Mouse (Mus musculus) G1E-ER4 (cell line): ENCODE measurements around the gene Lrrc71. TPM values are rescaled to one million over a fixed set of nuclear protein-coding genes. Genes with fewer than 3 reads are reported as not detected.

Experiments used
- GATA1 ChIP-seq: IDR thresholded peaks from one replicate; pipeline ENCODE4 v1.8.0; 2012; ENCODE audit warnings: low read length, inconsistent platforms
- polyA plus RNA-seq: library from polyadenylated mRNA; stranded (reverse); fragments of >175 nt; gene quantifications from 2 replicates; pipeline ENCODE4 v1.2.3, GENCODE M21; 2012

Lrrc71 gene
- polyA plus RNA-seq, 1 experiment = 0.01 TPM

DNA sequence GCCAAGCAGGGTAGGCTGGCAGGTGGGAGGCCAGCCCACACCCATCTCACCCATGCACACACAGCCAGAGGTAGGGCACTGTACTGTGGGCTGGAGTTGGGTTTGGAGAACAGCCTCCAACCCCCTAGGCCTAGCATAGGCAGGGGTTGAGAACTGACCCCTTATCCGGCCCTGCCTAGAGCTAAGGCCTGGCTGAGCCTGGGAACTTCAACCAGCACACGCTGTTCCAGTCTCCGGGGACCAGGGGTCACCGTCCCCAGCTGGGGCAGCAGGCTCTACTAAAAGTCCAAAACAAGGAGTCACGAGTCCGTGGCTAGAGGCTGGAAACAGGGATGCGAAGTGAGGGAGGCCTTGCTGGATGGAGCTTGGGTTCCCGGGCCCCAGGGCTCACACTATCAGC lies 19.3 kb upstream of the Lrrc71 start:
- no peak for TF ChIP-seq GATA1

DNA sequence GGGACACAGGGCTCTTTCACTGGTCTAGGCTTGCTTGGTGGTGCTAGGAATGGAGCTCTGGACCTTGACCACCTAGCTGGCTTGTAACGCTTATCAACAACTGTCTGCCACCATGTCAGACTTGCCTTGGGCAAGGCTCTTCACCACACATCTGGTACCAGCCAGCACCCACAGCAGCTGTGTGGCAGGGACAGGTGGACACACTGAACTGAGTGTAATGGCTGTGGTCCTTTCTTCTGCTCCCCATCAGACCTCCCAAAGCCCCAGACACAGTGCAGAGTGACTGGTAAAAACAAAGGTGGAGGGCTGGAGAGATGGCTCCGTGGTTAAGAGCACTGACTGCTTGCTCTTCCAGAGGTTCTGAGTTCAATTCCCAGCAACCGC lies 17.9 kb upstream of the Lrrc71 start:
- no peak for TF ChIP-seq GATA1

DNA sequence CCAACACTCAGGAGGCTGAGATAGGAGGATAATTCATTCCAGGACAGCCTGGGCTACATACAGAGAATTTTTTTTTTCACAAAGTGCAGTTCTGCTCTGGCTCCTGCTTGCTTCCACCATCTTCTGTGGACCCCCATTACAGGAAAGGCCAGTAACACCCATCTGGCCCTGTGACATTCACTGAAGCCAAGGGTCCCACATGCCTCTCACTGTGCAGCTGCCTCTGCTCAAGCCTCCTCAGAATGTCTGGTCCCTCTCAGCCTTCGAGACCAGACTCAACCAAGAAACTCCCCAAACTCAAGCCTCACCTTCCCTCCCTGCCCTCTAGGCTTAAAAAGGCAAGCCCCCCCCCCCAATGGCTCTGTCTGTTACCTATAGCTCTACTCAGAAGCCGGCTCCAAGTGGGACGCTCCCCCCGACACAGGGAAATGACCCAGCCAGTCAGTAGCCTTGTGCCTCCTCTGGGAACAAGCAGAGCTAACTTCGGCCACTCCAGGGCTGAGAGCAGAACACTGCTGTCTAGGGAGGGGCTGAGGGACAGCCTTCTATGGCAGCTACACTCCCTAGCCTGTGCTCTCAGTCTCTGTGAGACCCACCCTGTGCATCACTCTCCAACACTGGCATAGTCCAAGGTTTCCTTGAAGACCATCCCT lies 17.3 kb upstream of the Lrrc71 start:
- no peak for TF ChIP-seq GATA1

DNA sequence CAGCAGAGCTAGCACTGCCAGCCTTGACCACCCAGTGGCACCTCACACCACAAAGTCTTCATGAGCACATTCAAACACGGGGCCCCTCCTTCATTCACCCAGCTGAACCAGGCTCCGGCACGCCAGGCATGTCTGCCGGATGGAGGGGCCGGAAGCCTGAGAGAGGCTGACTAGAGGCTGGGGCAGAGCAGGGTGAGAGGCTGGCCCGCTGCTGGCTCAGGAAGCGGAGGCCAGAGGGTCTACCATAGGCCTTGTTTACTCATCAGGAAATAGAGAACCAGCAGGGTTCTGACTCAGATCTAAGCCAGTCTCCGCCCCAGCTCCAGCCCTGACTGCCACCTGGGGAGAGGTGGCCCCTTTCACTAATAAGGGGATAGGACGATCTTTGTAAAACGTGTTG lies 16.7 kb upstream of the Lrrc71 start:
- no peak for TF ChIP-seq GATA1

DNA sequence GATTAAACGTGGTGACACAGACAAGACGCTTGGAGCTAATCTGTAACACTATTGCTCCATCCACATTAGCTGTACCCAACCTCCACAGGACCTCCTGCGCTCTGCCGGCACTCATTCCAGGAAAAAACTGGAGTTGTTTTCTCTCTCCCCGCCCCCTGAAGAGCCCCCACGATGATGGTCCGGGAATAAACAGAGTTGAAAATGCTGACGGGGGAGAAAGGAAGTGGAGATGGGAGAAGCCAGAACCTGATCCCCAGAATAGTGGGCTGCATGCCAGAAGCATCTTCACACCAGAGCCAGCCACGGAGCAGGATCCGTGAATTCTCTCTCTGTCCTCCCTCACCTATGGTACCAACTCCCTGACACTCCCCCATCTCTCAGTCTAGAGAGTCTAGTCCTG lies 16.1 kb upstream of the Lrrc71 start:
- TF ChIP-seq GATA1 = no peak

DNA sequence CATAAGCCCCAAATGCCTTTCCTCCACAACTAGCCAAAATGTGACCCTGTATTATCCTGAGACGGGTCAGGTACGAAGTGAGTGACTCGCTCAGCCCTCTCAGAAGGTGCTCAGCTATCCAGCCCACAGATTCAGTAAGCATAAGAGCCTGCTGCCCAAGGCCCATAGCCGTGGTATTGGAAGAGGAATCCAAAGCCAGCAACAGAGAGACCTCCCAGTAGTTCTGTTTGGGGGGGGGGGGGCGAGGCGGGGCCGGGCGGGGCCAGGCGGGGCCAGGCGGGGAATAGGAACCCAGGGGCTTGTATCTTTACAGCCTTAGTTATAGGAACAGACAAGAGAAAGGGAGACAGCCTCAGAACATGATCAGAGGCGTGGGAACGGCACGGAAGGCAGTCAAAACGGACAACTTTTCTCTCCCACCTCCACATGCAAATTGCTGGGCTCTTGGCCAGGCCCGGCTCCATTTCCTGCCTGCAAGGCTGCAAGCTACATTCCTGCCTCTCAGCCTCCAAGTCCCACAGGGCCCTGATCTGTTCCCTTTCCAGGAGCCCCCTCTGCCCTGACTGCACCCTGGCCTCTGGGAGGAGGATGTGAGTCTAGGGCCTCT lies 15.4 kb upstream of the Lrrc71 start:
- TF ChIP-seq GATA1 = no peak

DNA sequence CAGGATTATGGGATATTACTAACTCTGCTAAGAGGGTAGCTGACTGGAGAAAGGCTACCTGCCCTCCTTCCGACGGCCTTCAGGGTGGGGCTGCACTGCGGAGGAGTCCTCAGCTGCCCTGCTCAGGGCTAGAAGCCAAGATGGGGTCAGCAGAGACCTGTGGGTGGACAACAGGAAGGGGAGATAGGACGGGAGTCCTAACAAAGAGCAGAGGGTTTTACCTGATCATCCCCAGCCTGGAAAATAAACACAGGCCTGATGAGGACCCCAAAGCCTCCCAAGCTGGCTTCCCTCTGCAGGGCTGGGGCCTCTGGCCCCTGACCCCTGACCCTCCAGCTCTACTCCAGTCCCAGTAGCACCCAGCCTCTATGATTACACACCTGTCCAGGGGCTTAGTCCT lies 14.8 kb upstream of the Lrrc71 start:
- TF ChIP-seq GATA1 = no peak

DNA sequence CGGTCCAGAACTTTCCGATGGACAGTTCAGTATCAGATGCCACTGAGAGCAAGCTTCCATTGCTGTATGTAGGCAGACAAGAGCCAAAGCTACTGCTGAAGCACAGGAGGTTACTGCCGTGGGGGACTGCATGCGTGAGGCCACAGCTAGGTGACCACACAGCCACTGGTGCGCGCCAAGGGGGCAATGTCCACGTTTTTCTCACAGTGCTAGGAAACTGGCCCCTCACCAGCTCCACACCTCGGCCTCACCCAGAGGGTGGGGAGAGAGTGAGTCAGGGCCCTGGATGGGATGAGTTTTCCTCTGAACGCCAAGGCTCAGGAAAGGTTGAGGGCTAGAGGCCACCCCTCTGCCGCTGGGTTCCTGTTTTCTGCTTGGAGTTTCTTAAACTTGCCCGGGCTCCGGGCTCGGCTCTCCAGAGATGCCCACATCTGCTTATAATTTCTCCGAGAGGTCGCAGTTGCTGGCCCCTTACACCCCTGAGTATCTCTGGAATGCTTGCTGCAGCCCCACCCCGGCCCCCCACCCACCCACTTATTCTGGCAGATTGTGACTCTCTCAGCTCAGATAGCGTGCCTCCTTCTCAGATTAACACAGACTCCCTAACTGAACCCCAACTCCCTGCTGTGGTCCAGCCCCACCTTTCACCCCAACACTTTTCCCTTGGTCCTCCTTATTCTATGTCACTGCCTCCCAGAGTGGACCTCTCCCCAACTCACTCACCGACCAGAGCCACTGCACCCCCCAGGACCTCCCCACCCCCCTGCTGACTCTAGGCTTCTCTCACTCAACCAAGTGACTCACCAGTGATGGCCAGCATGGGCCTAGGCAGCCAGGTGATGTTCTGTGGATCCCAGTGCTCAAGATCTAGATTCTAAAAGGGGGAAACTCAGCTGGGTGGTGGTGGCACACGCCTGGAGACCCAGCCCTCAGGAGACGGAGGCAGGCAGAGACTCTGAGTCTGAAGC lies 13.3 kb upstream of the Lrrc71 start:
- no peak for TF ChIP-seq GATA1

DNA sequence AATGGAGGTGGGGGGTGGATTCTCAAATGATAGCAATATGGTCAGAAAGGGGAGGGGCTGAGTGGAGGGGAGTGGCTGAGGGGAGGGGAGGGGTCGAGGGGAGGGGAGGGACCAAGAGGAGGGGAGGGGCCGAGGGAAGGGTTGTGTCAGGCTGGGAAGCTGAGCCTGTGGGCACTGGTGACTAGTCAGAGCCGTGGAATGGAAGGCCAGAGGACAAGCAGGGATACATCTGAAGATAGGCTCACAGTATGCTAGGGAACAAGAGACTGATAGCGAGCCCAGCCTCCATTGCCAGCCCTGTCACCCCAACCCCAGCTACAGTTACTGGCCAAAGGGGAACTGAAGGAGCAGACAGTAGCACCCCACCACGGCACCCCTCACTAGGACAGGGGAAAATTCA lies 10.2 kb upstream of the Lrrc71 start:
- TF ChIP-seq GATA1 = no peak

DNA sequence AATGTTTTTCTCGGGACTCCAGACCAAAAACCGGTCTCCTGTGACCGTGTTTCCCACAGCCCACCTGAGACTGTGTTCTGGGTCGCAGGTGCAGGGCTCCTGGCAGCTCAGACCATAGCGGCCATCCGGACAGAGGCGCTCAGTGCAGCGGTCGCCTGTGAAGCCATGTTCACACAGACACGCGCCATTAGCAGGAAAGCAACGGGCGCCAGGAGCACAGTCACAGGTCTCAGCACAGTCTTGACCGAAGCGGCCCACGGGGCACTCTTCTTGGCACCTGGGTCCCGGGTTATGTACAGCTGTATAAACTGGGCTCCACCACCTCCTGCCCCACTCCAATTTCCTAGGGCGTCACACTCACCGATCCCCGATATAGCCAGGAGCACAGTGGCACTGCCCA lies 8.1 kb upstream of the Lrrc71 start:
- no peak for TF ChIP-seq GATA1

DNA sequence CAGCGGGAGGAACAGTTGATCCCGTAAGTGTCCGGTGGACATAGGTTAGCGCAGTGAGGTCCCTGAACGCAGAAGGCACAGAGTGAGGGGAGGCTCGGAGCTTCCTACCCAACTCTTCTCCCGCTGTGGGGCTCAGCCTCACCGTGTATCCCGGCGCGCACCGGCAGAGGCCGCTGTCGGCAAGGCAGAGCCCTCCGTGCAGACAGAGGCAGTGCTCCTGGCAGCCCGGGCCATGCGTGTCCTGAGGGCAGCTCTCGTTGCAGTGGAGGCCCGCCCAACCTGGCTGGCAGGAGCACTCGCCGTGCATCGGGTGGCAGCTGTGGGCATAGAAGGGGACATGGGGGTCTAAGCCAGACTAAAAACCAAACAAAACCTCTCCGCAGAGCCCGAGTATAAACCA lies 7.5 kb upstream of the Lrrc71 start:
- no peak for TF ChIP-seq GATA1

DNA sequence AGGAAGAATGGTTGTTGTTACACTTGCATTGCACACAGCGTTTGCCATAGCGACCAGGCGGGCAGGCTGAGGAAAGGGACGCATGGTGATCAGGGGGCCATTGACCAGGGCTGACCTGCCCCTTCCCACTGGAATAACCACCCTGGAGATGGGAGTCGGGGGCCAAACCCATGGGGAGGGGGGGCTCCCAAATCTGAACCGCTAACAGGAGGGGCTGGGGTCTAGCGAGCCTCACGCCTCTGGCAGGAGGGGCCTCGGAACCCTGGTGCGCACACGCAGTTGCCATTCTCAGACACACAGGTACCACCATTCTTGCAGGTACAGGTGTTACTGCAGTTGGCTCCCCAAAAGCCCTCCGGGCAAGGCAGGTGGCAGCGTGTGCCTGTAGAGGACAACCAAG lies 5.4 kb upstream of the Lrrc71 start:
- no peak for TF ChIP-seq GATA1

DNA sequence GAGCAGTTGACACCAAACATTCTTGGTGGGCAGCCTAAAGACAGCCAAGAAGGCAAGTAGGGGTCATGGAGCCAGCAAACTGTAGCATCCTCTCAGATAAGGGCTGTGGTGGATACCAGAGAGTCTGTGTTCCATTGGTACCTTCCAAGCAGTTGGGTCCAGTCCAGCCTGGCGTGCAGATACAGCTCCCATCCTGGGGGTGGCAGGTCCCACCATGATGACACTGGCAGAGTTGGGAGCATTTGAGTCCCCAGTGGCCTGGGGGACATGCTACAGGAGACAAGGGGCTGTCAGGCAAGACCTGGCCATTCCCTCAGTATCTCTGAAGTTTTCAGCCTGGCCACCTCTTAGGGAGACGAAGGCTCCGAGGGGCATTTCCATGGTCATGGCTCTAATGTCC lies 4.1 kb upstream of the Lrrc71 start:
- no peak for TF ChIP-seq GATA1

DNA sequence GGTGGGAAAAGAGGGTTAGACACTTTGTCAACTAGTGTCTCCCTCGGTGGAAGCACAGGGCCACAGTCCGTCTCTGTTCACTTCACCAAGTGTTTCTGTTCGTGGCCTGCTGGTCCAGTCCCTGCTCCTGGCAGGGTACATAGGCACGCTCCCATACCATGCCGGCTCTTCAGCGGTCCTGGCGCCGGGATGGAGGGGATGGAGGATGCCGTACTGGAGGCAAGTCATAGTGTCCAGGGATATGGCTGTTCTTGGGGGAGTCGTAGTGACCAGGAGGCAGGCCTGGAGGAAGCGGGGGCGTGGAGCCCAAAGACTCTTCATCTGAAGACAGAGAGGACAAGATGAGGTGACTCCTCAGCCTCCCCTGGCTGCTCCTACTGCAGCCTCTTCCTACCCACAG lies 1.6 kb upstream of the Lrrc71 start:
- TF ChIP-seq GATA1 = no peak

DNA sequence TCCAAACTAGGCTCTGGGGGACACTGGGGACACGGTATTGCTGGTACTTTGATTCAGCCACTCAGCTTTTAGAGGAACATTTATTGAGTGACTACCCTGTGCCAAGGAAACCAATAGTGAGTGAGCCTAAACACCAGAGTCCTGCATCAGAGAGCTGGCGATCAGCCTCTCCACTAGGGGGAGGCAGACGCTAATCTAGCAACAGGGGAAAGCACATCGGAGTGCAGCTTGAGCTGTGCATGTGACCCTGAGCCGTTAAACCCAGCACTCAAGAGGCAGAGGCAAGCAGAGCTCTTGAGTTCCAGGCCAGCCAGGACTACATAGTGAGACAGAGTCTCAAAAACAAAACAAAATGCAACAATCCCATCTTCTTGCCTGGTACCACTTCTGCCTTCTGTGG lies 611 bp upstream of the Lrrc71 start:
- no peak for TF ChIP-seq GATA1

DNA sequence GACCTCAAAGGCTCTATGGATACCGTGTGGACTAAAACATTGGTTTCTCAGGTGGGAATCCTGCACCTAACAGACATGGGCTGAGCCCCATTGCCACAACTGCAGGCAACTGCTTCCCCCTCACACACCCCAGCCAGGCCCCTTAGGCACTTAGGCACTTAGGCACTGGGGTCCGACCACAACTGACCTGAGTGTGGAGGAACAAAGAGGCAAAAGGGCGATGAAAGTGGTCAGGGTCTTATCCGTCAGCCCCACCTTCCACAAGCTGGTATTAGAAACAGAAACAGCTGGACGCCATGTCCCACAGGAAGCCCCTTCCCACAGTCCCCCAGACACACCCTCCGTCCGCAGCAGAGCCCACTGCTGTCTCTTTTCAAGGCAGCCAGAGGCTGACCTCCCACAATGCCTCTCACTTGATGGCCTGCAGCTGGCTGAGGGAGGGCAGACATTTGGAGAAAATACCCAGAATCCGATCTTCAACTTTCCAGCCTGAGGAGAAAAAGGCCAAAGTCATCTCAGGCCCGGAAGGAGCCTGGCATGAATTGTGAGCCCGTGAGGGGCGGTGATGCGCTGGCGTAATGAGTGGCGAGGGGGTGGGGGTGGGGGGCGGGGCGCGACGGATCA lies 3.3 kb downstream of the Lrrc71 start:
- TF ChIP-seq GATA1 = no peak
